Mouse (Mus musculus): Measurements from ENCODE around the gene Magohb.

- TF ChIP-seq CTCF (IDR thresholded peaks at IDR 0.05; ENCODE audit: borderline replicate concordance, extremely low read depth, insufficient read depth, insufficient read length): no peak
- TF ChIP-seq POLR2A (IDR thresholded peaks at IDR 0.05; ENCODE audit: borderline replicate concordance, extremely low read depth, insufficient read depth, insufficient read length, poor library complexity, severe bottlenecking): no peak
These were observed 23.4 kb downstream of the Magohb start for GRCm38 (mm10) chr6:131269599-131269998.
